Mouse (Mus musculus): Measurements from ENCODE around the gene Commd7. TPM values are rescaled to one million over a fixed set of nuclear protein-coding genes. Genes with fewer than 3 reads are reported as not detected.

Gene Commd7
- polyA plus RNA-seq, 1 experiment, result 22.0 TPM

- no peak overlapping the region for H3K4me3 ChIP-seq (ENCODE audit: control insufficient read depth, insufficient read depth, low read length)
- WGBS, result 96% methylated on average over 5 of the region's 5 CpGs
- peaks cover 2% of the 10 kb centered on the region; the same call in 1 of the 2 replicates for H3K36me3 ChIP-seq (ENCODE audit: control insufficient read depth, insufficient read depth, low read length)
- no peaks in the 10 kb centered on the region for H3K27me3 ChIP-seq (ENCODE audit: control insufficient read depth, insufficient read depth, low read length)
- peaks cover 5% of the 10 kb centered on the region; the same call in 1 of the 2 replicates for H3K4me1 ChIP-seq (replicated peaks; ENCODE audit: control insufficient read depth, insufficient read depth, low read length)
- no peak overlapping the region for H3K27ac ChIP-seq (ENCODE audit: control insufficient read depth, insufficient read depth, low read length)
- no peak for TF ChIP-seq CTCF (IDR thresholded peaks at IDR 0.05; ENCODE audit: borderline replicate concordance, control insufficient read depth, extremely low read depth, insufficient read depth, low read length, poor library complexity)
- TF ChIP-seq POLR2A (IDR thresholded peaks at IDR 0.05; ENCODE audit: control insufficient read depth, extremely low read depth, insufficient read depth, low read length, poor library complexity), result no peak
- no peak for DNase-seq
Measured at GRCm38 (mm10) chr2:153633259-153633658, 678 bp upstream of the Commd7 start.

GRCm38 (mm10) chr2:153632871-153633226 is 268 bp upstream of the Commd7 start:
- Histone ChIP-seq H3K4me1 (replicated peaks; ENCODE audit: control insufficient read depth, insufficient read depth, low read length) (peaks cover 5% of the 10 kb centered on the region; the same call in 1 of the 2 replicates), H3K36me3 (ENCODE audit: control insufficient read depth, insufficient read depth, low read length) (peaks cover 6% of the 10 kb centered on the region; the same call in 1 of the 2 replicates), H3K27me3 (ENCODE audit: control insufficient read depth, insufficient read depth, low read length) (no peaks in the 10 kb centered on the region), H3K27ac (ENCODE audit: control insufficient read depth, insufficient read depth, low read length) (no peak overlapping the region), H3K4me3 (ENCODE audit: control insufficient read depth, insufficient read depth, low read length) (peak overlapping the region; percentile 81)
- 1% methylated on average over 2 of the region's 2 CpGs for WGBS
- DNase-seq, result no peak
- TF ChIP-seq POLR2A (IDR thresholded peaks at IDR 0.05; ENCODE audit: control insufficient read depth, extremely low read depth, insufficient read depth, low read length, poor library complexity) (no peak), CTCF (IDR thresholded peaks at IDR 0.05; ENCODE audit: borderline replicate concordance, control insufficient read depth, extremely low read depth, insufficient read depth, low read length, poor library complexity) (no peak)

- no peak for TF ChIP-seq POLR2A (IDR thresholded peaks at IDR 0.05; ENCODE audit: control insufficient read depth, extremely low read depth, insufficient read depth, low read length, poor library complexity)
- DNase-seq, result no peak
- Histone ChIP-seq H3K4me3 (ENCODE audit: control insufficient read depth, insufficient read depth, low read length) (no peak overlapping the region), H3K27me3 (ENCODE audit: control insufficient read depth, insufficient read depth, low read length) (no peaks in the 10 kb centered on the region), H3K4me1 (replicated peaks; ENCODE audit: control insufficient read depth, insufficient read depth, low read length) (peaks cover 5% of the 10 kb centered on the region; the same call in 1 of the 2 replicates), H3K36me3 (ENCODE audit: control insufficient read depth, insufficient read depth, low read length) (peaks cover 18% of the 10 kb centered on the region), H3K27ac (ENCODE audit: control insufficient read depth, insufficient read depth, low read length) (no peak overlapping the region)
- 19% methylated on average over 3 of the region's 3 CpGs for WGBS
Measured at GRCm38 (mm10) chr2:153630950-153631349, 1.6 kb downstream of the Commd7 start.

GRCm38 (mm10) chr2:153622449-153622848 is 10.1 kb downstream of the Commd7 start:
- no peak for TF ChIP-seq POLR2A (IDR thresholded peaks at IDR 0.05; ENCODE audit: control insufficient read depth, extremely low read depth, insufficient read depth, low read length, poor library complexity)
- no peak for TF ChIP-seq CTCF (IDR thresholded peaks at IDR 0.05; ENCODE audit: borderline replicate concordance, control insufficient read depth, extremely low read depth, insufficient read depth, low read length, poor library complexity)
- no peak overlapping the region for H3K27ac ChIP-seq (ENCODE audit: control insufficient read depth, insufficient read depth, low read length)
- H3K4me3 ChIP-seq (ENCODE audit: control insufficient read depth, insufficient read depth, low read length), result no peak overlapping the region
- H3K27me3 ChIP-seq (ENCODE audit: control insufficient read depth, insufficient read depth, low read length), result no peaks in the 10 kb centered on the region
- peaks cover 3% of the 10 kb centered on the region; the same call in 1 of the 2 replicates for H3K4me1 ChIP-seq (replicated peaks; ENCODE audit: control insufficient read depth, insufficient read depth, low read length)
- no peak for DNase-seq
- WGBS, result 96% methylated on average over 10 of the region's 10 CpGs
- H3K36me3 ChIP-seq (ENCODE audit: control insufficient read depth, insufficient read depth, low read length), result peaks cover 60% of the 10 kb centered on the region

- no peak overlapping the region for H3K4me3 ChIP-seq (ENCODE audit: control insufficient read depth, insufficient read depth, low read length)
- 32% methylated on average over 10 of the region's 10 CpGs for WGBS
- peaks cover 43% of the 10 kb centered on the region for H3K36me3 ChIP-seq (ENCODE audit: control insufficient read depth, insufficient read depth, low read length)
- no peaks in the 10 kb centered on the region for H3K27me3 ChIP-seq (ENCODE audit: control insufficient read depth, insufficient read depth, low read length)
- H3K27ac ChIP-seq (ENCODE audit: control insufficient read depth, insufficient read depth, low read length), result no peak overlapping the region
- H3K4me1 ChIP-seq (replicated peaks; ENCODE audit: control insufficient read depth, insufficient read depth, low read length), result peaks cover 3% of the 10 kb centered on the region; the same call in 1 of the 2 replicates
- no peak for DNase-seq
- no peak for TF ChIP-seq CTCF (IDR thresholded peaks at IDR 0.05; ENCODE audit: borderline replicate concordance, control insufficient read depth, extremely low read depth, insufficient read depth, low read length, poor library complexity)
- TF ChIP-seq POLR2A (IDR thresholded peaks at IDR 0.05; ENCODE audit: control insufficient read depth, extremely low read depth, insufficient read depth, low read length, poor library complexity), result no peak
Measured at GRCm38 (mm10) chr2:153618889-153619288, 13.7 kb downstream of the Commd7 start.

GRCm38 (mm10) chr2:153618439-153618838 is 14.1 kb downstream of the Commd7 start:
- no peak for DNase-seq
- no peak overlapping the region for H3K27ac ChIP-seq (ENCODE audit: control insufficient read depth, insufficient read depth, low read length)
- peaks cover 3% of the 10 kb centered on the region; the same call in 1 of the 2 replicates for H3K4me1 ChIP-seq (replicated peaks; ENCODE audit: control insufficient read depth, insufficient read depth, low read length)
- H3K36me3 ChIP-seq (ENCODE audit: control insufficient read depth, insufficient read depth, low read length), result peaks cover 41% of the 10 kb centered on the region
- no peaks in the 10 kb centered on the region for H3K27me3 ChIP-seq (ENCODE audit: control insufficient read depth, insufficient read depth, low read length)
- no peak for TF ChIP-seq CTCF (IDR thresholded peaks at IDR 0.05; ENCODE audit: borderline replicate concordance, control insufficient read depth, extremely low read depth, insufficient read depth, low read length, poor library complexity)
- TF ChIP-seq POLR2A (IDR thresholded peaks at IDR 0.05; ENCODE audit: control insufficient read depth, extremely low read depth, insufficient read depth, low read length, poor library complexity), result no peak
- WGBS, result 21% methylated on average over 6 of the region's 6 CpGs
- no peak overlapping the region for H3K4me3 ChIP-seq (ENCODE audit: control insufficient read depth, insufficient read depth, low read length)

- DNase-seq, result no peak
- Histone ChIP-seq H3K4me1 (replicated peaks; ENCODE audit: control insufficient read depth, insufficient read depth, low read length) (peaks cover 3% of the 10 kb centered on the region; the same call in 1 of the 2 replicates), H3K27ac (ENCODE audit: control insufficient read depth, insufficient read depth, low read length) (no peak overlapping the region), H3K27me3 (ENCODE audit: control insufficient read depth, insufficient read depth, low read length) (no peaks in the 10 kb centered on the region), H3K36me3 (ENCODE audit: control insufficient read depth, insufficient read depth, low read length) (peaks cover 33% of the 10 kb centered on the region), H3K4me3 (ENCODE audit: control insufficient read depth, insufficient read depth, low read length) (no peak overlapping the region)
- TF ChIP-seq CTCF (IDR thresholded peaks at IDR 0.05; ENCODE audit: borderline replicate concordance, control insufficient read depth, extremely low read depth, insufficient read depth, low read length, poor library complexity) (no peak), POLR2A (IDR thresholded peaks at IDR 0.05; ENCODE audit: control insufficient read depth, extremely low read depth, insufficient read depth, low read length, poor library complexity) (no peak)
- WGBS, result 96% methylated on average over 3 of the region's 3 CpGs
Measured at GRCm38 (mm10) chr2:153616893-153617292, 15.7 kb downstream of the Commd7 start.
